Mouse (Mus musculus) frontal cortex, adult (tissue): ENCODE measurements around the gene Apc2.
"Not testable (repeated sequence)": the region's sequence is repeated elsewhere in the genome, so short reads cannot be mapped to it uniquely, and the experiment has no call there.

Source experiments
- ATAC-seq: cut with Nextera tagmentation; 2 replicates; pipeline ENCODE4 v1.9.2; 2017; ENCODE audit warnings: mild to moderate bottlenecking, moderate library complexity, mixed read lengths; ENCODE audit not compliant: low TSS enrichment

Gene Apc2

GRCm38 (mm10) chr10:80342749-80343424, 47.1 kb downstream of the Apc2 start:
- 0 out of 2 replicates have a peak, but pooled peaks have one; percentile 13 for ATAC-seq

- ATAC-seq = no peak
These were observed 47.7 kb downstream of the Apc2 start for GRCm38 (mm10) chr10:80343425-80343895.

- no peak for ATAC-seq
These were observed 48.4 kb downstream of the Apc2 start for GRCm38 (mm10) chr10:80344131-80344661.

GRCm38 (mm10) chr10:80345122-80345521, 49.3 kb downstream of the Apc2 start:
- no peak for ATAC-seq

- ATAC-seq = not testable (repeated sequence)
These were observed 50.2 kb downstream of the Apc2 start for GRCm38 (mm10) chr10:80345929-80346328.

GRCm38 (mm10) chr10:80347514-80347967, 51.8 kb downstream of the Apc2 start:
- no peak for ATAC-seq

GRCm38 (mm10) chr10:80348244-80348781, 52.5 kb downstream of the Apc2 start, which contains the start of gene Adamtsl5:
Adamtsl5 (minus strand) TSS chr10:80348412.
- no peak for ATAC-seq

GRCm38 (mm10) chr10:80348981-80349380, 53.2 kb downstream of the Apc2 start:
- no peak for ATAC-seq

- ATAC-seq = peak; percentile 82
These were observed 54.5 kb downstream of the Apc2 start for GRCm38 (mm10) chr10:80350292-80350691.

- ATAC-seq = no peak
These were observed 56.1 kb downstream of the Apc2 start for GRCm38 (mm10) chr10:80351896-80352295.

GRCm38 (mm10) chr10:80352727-80353126, 57.0 kb downstream of the Apc2 start:
- ATAC-seq = no peak

GRCm38 (mm10) chr10:80355431-80355830, 59.7 kb downstream of the Apc2 start:
- ATAC-seq = no peak

GRCm38 (mm10) chr10:80356001-80356682, 60.4 kb downstream of the Apc2 start, which contains the start of gene Plk5:
Plk5 (plus strand) TSS chr10:80356459.
- ATAC-seq = no peak

GRCm38 (mm10) chr10:80356737-80357136, 61.0 kb downstream of the Apc2 start:
- peak; percentile 28; the same call in 1 of the 2 replicates for ATAC-seq

- ATAC-seq = peak; percentile 77
These were observed 61.6 kb downstream of the Apc2 start for GRCm38 (mm10) chr10:80357336-80357735.

- no peak for ATAC-seq
These were observed 62.3 kb downstream of the Apc2 start for GRCm38 (mm10) chr10:80357994-80358639.

- ATAC-seq = no peak
These were observed 68.0 kb downstream of the Apc2 start for GRCm38 (mm10) chr10:80363734-80364133.

- ATAC-seq = no peak
These were observed 70.0 kb downstream of the Apc2 start for GRCm38 (mm10) chr10:80365736-80366135.
